Mouse (Mus musculus): Measurements from ENCODE around the gene 6030408B16Rik.

DNA sequence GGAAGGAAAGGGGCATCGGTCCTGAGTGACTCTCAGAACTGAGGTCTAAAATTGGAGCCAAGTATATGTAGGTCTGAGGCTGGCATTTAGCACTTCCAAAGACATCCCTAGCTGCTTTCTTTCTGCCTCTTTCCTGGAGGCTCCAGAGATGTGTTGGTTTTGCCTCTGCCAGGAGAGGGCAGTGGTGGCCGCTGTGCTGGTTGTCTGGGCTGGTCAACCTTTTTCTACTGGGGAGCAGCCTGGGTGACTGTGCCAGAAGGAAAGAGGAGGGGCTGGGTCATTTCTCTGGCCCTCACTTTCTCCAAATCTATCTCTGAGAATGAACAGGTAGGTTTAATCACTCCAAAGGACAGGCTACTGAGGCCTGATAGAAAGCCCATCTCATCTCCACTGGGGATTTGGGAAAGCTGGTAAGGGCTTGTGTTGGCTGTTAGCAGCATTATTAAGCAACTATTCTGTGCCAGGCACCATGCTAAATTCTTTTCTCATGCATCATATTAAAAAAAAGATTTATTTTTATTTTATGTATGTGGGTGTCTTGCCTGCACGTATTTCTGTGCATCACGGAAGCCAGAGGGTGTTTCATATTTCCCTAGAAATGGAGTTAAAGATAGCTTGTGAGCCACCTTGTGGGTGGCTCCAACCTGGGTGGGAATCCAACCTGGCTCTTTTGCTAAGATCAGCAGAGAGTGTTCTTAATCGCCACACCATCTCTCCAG, 48.9 kb downstream of the 6030408B16Rik start:
- TF ChIP-seq GATA1 (IDR thresholded peaks at IDR 0.05; ENCODE audit: low read length) (no peak), TAL1 (IDR thresholded peaks at IDR 0.05; ENCODE audit: low read length) (no peak)

Measured in erythroblast, embryonic 14.5 days (primary cell).